Comparison of ENCODE assay signal across 9 mouse cellular contexts in the genomic region with DNA sequence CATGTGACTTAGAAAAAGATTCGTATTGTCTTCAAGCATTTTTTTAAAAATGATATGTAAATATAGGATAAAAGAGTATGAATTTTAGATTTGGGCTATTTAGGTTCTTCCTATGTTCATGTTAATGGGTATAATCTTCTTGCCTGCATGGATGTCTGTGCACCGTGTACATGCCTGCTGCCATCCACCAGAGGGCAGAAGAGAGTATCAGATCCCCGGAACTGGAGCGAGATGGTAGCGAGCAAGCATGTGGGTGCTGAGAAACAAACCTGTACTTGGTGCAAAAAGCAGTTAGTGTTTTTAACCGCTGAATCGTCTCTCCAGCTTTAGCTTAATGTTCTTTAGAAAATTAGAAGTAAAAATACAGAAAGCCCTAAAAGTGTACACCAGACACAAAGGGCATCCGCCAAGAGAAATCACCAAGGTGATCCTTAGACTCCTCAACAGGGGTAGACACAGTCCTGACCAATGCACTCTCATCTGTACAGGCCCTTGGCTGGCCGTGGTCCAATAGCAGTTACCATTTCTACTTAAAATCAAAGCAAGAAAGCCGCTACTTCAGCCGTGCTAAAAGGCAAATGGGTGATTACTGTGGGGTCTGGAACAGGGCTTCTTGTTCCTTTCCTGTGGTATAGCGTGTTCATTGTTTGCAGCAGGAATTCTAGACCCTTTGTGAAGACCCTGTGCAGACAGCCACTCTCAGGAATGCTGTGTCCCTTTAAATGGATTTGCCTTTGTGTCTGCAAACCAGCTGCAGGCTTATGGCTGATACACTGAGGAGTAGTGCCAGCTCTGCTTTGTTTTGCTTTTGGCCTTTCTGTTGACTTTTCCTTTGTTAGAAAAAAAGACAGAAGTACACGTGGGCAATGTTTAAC.
DNase-seq lines count a peak whose midpoint lies in the region; ATAC-seq and TF ChIP-seq lines count a peak whose summit lies in the region.
"Had no signal": no experiment of that assay in that cellular context is flagged by ENCODE, and none has a peak within 500 bp of the region (broad histone marks: within the 10 kb centered on the region; RNA-seq: fewer than 3 reads in every experiment).

No protein-coding gene starts in this region.

- H3K36me3 ChIP-seq in heart, embryonic 15.5 days = no peaks in the 10 kb centered on the region
- H3K36me3 ChIP-seq in heart, embryonic 10.5 days = no peaks in the 10 kb centered on the region
- no peaks in the 10 kb centered on the region for H3K36me3 ChIP-seq in ES-Bruce4 (ENCODE audit: control insufficient read depth, insufficient read depth, low read length, poor library complexity, severe bottlenecking)
- H3K36me3 ChIP-seq in forebrain, embryonic 16.5 days (ENCODE audit: control insufficient read depth, insufficient read depth) = no peaks in the 10 kb centered on the region
- H3K36me3 ChIP-seq: lung, embryonic 15.5 days had no signal

- peak; percentile 89 for TF ChIP-seq CTCF in ES-Bruce4 (IDR thresholded peaks at IDR 0.05; ENCODE audit: low read depth, low read length)

- no peaks in the 10 kb centered on the region for H3K9me3 ChIP-seq in heart, embryonic 15.5 days (replicated peaks)
- no peaks in the 10 kb centered on the region for H3K9me3 ChIP-seq in heart, embryonic 10.5 days
- no peaks in the 10 kb centered on the region; the same call in 1 of the 2 replicates for H3K9me3 ChIP-seq in ES-Bruce4 (replicated peaks; ENCODE audit: control insufficient read depth, insufficient read depth, low read length, poor library complexity, severe bottlenecking)
- no peaks in the 10 kb centered on the region for H3K9me3 ChIP-seq in forebrain, embryonic 16.5 days (ENCODE audit: control insufficient read depth, low read length)
- H3K9me3 ChIP-seq: lung, embryonic 15.5 days had no signal

- H3K27me3 ChIP-seq in heart, embryonic 15.5 days = no peaks in the 10 kb centered on the region
- no peaks in the 10 kb centered on the region for H3K27me3 ChIP-seq in heart, embryonic 10.5 days (ENCODE audit: insufficient read depth, poor library complexity, severe bottlenecking)
- no peaks in the 10 kb centered on the region for H3K27me3 ChIP-seq in ES-Bruce4 (ENCODE audit: control insufficient read depth, insufficient read depth, low read length, poor library complexity, severe bottlenecking)
- H3K27me3 ChIP-seq in forebrain, embryonic 16.5 days (replicated peaks; ENCODE audit: control insufficient read depth, insufficient read depth, low read length) = no peaks in the 10 kb centered on the region
- H3K27me3 ChIP-seq: lung, embryonic 15.5 days had no signal

- no peak overlapping the region for H3K9ac ChIP-seq in heart, embryonic 15.5 days
- no peak overlapping the region for H3K9ac ChIP-seq in ES-Bruce4 (ENCODE audit: low read depth, poor library complexity, severe bottlenecking)
- no peak overlapping the region for H3K9ac ChIP-seq in forebrain, embryonic 16.5 days (replicated peaks; ENCODE audit: low read depth, low read length)
- H3K9ac ChIP-seq: lung, embryonic 15.5 days had no signal

- TF ChIP-seq EP300 in ES-Bruce4 (IDR thresholded peaks at IDR 0.05; ENCODE audit: insufficient read depth, low read depth, low read length) = no peak

- no peak for DNase-seq in heart, embryonic 10.5 days (ENCODE audit: low spot score)
- DNase-seq in cerebellum, adult 18-20 months = peak; percentile 22 to 46
- peak; percentile 31 for DNase-seq in kidney, postnatal 14 days
- peak; percentile 70 for DNase-seq in thymus, postnatal 0 days (ENCODE audit: low spot score)

- H3K4me1 ChIP-seq in heart, embryonic 15.5 days (replicated peaks) = no peaks in the 10 kb centered on the region; the same call in 1 of the 2 replicates
- no peaks in the 10 kb centered on the region for H3K4me1 ChIP-seq in heart, embryonic 10.5 days
- no peaks in the 10 kb centered on the region for H3K4me1 ChIP-seq in ES-Bruce4 (ENCODE audit: control insufficient read depth, insufficient read depth, low read length)
- peaks cover 3% of the 10 kb centered on the region for H3K4me1 ChIP-seq in forebrain, embryonic 16.5 days (replicated peaks; ENCODE audit: control insufficient read depth, insufficient read depth, low read length)
- H3K4me1 ChIP-seq: lung, embryonic 15.5 days had no signal

- H3K4me2 ChIP-seq in heart, embryonic 15.5 days = no peak overlapping the region
- H3K4me2 ChIP-seq in forebrain, embryonic 16.5 days (ENCODE audit: low read length) = no peak overlapping the region
- H3K4me2 ChIP-seq: lung, embryonic 15.5 days had no signal

- no peak for TF ChIP-seq POLR2A in ES-Bruce4 (IDR thresholded peaks at IDR 0.05; ENCODE audit: insufficient read depth, low read length)

- ATAC-seq in heart, embryonic 15.5 days (replicated peaks; ENCODE audit: insufficient number of reproducible peaks, insufficient read depth, low FRiP score, low read depth) = 0 out of 2 replicates have a peak, but pooled peaks have one; percentile 19
- peak; percentile 67; the same call in 1 of the 2 replicates for ATAC-seq in forebrain, embryonic 16.5 days
- peak; percentile 97 for ATAC-seq in megakaryocyte-erythroid progenitor cell, adult 5-6 weeks (replicated peaks; ENCODE audit: low FRiP score, low TSS enrichment, poor library complexity, severe bottlenecking)

- WGBS in heart, embryonic 15.5 days = 56% methylated on average over 13 of the region's 13 CpGs
- WGBS in heart, embryonic 10.5 days = 55% methylated on average over 13 of the region's 13 CpGs
- 46% methylated on average over 13 of the region's 13 CpGs for WGBS in forebrain, embryonic 16.5 days

- no peak overlapping the region for H3K27ac ChIP-seq in heart, embryonic 15.5 days
- H3K27ac ChIP-seq in heart, embryonic 10.5 days = no peak overlapping the region
- no peak overlapping the region for H3K27ac ChIP-seq in ES-Bruce4 (ENCODE audit: insufficient read depth, low read length)
- no peak overlapping the region for H3K27ac ChIP-seq in forebrain, embryonic 16.5 days (ENCODE audit: low read length)
- H3K27ac ChIP-seq: lung, embryonic 15.5 days had no signal

- H3K4me3 ChIP-seq in heart, embryonic 15.5 days = no peak overlapping the region
- no peak overlapping the region for H3K4me3 ChIP-seq in heart, embryonic 10.5 days
- H3K4me3 ChIP-seq in ES-Bruce4 (ENCODE audit: low read depth, low read length) = no peak overlapping the region
- no peak overlapping the region for H3K4me3 ChIP-seq in forebrain, embryonic 16.5 days (replicated peaks; ENCODE audit: low read length)
- H3K4me3 ChIP-seq: lung, embryonic 15.5 days had no signal

Comparison
In these comparisons a context has a peak if more than half of its experiments do, and no peak if none do; other contexts are left out.
1. ATAC-seq: peak in every context shown above with its lines; median percentile 97 in megakaryocyte-erythroid progenitor cell, adult 5-6 weeks; 67 in forebrain, embryonic 16.5 days; 19 in heart, embryonic 15.5 days.